Mouse (Mus musculus): ENCODE data around the gene Ttll4. TPM values are rescaled to one million over a fixed set of nuclear protein-coding genes. Genes with fewer than 3 reads are reported as not detected.

Ttll4 gene
- total RNA-seq, 2 experiments from 2014 or later: 17.3 TPM

DNA sequence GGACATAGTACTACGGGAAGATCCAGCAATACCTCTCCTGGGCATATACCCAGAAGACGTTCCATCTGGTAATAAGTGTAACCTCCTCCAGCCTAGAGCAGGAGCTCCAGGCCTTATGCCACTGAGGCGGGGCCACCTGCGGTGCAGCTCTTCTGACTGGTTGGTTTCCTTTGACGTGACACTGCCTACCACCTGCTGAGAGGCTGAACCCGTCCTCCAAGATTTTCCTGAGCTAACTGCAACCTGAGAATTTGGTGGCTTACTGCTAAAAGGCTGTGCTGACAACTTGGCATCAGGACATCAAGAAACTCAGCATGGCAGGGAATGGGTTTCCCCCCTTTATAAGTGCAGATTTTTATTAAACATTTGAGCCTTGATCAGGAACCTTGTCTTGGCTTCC, 48.0 kb downstream of the Ttll4 start:
- DNase-seq: no peak
- intact Hi-C loops (cut with DNase I): no loop called here

DNA sequence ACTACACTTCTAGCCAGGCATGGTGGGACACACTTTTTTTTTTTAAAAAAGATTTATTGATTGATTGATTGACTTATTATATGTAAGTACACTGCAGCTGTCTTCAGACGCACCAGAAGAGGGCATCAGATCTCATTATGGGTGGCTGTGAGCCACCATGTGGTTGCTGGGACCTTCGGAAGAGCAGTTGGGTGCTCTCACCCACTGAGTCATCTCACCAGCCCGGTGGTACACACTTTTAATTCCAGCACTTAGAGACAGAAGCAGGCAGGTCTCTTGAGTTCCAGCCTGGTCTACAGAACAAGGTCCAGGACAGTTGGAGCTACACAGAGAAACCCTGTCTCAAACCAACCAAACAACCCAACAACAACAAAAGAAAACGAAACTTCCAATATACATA, 50.5 kb downstream of the Ttll4 start:
- DNase-seq: no peak
- intact Hi-C loops (cut with DNase I): no loop called here

DNA sequence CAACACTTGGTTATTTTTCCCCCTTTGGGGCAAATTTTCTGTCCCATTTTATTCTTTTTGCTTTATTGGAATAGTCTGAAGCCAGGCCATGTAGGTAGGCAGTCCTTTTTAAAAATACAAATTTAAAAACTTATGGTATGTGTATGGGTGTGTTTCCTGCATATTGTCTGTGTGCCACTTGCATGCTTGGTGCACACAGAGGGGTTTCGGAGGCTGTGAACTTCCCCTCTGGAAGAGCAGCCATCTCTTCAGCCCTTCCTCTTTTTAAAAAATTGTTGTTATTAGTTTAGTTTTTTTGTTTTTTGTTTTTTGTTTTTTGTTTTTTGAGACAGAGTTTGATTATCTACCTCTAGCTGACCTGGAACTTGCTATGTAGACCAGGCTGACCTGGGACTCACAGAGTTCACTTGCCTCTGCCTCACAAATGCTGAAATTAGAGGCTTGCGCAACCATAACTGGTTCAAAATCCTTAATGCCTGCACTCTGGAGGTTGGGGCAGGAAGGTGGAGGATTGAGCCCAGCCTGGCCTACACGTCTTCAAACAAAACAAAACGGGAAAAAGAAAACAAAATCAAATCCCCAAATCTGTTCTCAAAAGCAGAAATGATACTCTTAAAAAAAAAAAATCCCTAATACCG, 51.0 kb downstream of the Ttll4 start:
- intact Hi-C loops (cut with DNase I): no loop called here
- peak in 1 of 2 experiments; percentile 18 for DNase-seq

DNA sequence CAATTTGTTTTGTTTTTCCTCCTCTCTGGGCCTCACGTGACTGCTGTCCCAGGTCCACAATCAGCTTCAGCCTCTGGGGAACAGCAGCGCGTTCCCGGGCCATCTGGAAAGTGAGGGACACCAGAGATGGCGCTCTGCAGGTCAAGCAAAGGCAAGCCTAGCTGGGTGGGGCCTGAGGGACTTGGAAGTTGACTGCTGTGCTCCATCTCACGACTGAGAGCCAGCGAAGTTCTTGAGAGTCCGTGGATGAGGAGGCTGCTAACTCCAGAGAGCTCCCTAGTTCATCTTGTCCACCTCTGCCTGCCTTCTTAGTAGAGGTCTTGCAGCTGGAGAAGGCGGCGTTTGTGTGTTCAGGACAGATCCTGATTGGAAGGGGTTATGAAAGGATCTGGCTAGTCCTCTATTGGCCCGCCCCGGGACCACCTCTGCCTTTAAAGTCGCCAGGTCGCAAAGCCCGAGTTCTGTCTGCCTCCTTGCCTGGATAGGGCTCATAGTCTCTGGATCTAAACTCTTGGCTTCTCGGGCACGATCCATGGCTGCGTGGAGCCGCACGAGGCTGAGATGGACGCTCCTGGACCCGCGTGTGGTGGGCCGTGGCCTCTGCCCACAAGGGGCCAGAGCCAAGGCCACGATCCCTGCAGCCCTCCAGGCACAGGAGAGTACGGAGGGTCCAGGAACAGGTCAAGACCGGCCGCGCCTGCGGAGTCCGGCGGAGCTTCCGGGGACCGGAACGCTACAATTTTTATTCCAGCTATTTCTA, 51.7 kb downstream of the Ttll4 start, which contains the start of gene Cyp27a1:
Gene Cyp27a1 (plus strand): TSS at position 476 of the 760 bp plus-strand sequence.
- peak; percentile 86 for DNase-seq
- intact Hi-C loops (cut with DNase I): no loop called here

DNA sequence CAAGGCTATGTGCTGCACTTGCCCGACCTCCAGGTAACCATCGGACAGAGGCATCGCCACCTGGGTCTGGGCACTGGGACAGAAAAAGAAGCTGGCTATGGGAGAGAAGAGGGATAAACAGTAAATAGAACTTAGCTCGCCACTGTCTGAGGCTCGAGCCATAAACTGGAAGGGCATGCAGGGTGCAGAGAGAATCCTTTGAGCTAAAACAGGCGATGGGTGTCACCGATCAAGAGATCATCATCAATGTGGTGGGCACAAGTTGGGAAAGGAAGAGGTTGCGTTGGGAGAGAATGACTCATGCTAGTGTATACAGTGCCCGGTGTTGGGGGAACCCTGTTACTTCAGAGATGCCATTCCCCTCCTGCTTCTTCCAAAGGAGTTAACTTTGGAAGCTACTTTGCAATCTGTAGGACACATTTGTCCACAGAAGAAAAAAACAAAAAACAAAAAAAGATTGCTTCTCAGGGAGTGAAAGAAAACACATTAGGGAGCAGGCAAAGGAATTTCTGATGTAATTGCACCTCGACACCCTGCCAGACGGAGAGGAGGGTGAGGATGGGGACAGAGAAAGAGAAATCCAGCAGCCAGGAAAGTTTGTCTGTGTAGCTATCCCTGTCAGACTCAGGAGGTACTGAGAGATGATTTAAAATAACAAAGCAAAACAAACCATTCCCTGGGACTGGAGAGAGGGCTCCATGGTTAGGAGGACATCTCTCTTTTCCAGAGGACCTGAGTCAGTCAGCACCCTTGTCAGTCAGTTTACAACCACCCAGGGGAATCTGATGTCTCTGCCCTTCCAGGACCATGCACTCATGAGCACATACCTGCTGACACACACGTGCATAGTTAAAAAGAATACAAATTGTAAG, 52.5 kb downstream of the Ttll4 start:
- intact Hi-C loops (cut with DNase I): no loop called here
- peak in 1 of 2 experiments; percentile 26 for DNase-seq

DNA sequence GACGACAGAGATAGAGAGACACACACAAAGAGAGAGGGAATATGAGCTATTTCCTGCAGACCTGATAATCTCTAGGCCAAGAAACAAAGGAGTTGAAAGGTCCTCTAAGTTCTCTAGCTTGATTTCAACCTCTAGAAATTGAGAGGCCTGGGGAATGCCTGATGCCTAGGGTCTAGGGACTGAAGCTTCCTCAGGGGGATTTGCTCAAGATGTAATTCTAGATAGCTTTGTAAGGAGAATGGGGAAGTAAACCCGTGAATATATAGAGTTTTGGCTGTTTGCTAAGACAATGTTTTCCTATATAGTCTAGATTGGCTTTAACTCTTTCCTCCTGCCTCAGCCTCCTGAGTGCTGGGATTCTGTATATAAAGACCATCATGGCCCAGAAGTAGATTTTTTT, 53.4 kb downstream of the Ttll4 start:
- intact Hi-C loops (cut with DNase I): no loop called here
- no peak for DNase-seq

DNA sequence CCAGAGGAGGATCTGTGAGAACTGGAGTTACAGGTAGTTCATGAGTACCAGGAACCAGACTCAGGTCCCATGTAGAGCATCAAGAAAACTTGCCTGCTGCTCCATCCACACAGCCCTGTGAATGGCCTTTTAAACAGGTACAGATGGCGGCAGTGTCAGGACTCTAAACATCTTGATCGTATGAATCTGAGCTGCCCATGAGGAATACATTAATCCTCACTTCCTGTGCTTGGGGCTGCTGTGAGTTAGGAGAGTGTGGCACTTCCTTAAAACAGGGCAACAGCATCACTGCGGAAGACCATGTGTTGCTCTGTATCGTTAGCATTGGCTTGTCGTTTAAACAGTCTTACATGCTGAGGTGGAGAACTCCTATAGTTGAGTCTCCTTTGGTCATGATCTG, 53.9 kb downstream of the Ttll4 start:
- intact Hi-C loops (cut with DNase I): no loop called here
- no peak for DNase-seq

DNA sequence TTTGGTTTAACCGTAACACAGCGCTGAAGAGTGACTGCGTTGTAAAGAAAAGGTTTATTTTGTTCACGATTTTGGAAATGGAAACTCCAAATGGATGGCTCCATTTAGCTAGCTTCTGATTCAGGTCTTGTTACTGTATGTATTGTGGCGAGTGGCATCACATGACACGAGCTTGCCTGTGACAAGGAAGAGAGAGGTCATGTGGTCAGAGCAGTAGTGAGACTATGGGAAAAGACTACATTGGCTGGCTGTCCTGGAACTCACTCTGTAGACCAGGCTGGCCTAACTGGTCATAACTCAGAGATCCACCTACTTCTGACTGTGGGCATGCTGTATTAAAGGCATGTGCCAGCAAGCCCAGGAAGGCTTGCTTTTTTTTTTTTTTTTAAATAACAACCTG, 54.3 kb downstream of the Ttll4 start:
- DNase-seq: no peak
- intact Hi-C loops (cut with DNase I): no loop called here

DNA sequence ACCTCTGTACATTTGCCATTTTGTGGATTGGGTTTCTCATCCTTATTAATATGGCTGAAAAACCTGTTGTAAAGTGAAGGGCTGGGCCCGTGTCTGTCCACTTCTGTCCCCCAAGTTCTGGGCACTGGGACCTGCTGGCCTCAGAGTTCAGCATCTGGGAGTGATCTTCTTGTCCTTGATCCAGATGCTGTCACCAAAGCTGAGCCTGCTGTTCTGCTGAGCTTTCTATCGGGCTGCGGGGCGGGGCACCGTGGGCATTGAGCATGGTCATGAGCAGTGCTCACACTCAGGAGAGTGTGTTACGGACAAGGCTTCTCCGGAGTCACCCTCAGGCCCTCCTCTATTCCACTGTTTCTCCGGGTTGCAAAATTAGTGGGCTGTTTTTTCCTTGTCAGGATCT, 56.6 kb downstream of the Ttll4 start:
- intact Hi-C loops (cut with DNase I): no loop called here
- DNase-seq: no peak

DNA sequence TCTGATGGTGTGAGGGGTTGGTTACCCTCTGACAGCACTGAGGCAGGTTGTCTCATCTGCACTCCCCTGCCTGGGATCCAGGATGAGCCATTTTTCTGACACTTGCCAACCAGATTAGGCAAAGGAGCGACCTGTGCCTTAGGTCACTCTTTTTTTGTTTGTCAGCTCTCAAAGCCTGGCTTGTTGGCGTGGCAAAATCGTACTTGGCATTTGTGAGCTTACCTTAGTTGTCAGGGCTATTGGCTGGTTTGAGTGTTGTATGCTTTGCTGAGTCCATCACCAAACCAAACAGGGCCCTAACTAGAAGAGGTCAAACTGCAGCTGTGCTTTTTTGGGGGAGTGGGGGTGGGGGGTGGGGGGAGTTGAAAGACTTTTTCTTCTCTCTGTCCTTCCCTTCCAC, 57.7 kb downstream of the Ttll4 start:
- DNase-seq: no peak
- intact Hi-C loops (cut with DNase I): no loop called here

DNA sequence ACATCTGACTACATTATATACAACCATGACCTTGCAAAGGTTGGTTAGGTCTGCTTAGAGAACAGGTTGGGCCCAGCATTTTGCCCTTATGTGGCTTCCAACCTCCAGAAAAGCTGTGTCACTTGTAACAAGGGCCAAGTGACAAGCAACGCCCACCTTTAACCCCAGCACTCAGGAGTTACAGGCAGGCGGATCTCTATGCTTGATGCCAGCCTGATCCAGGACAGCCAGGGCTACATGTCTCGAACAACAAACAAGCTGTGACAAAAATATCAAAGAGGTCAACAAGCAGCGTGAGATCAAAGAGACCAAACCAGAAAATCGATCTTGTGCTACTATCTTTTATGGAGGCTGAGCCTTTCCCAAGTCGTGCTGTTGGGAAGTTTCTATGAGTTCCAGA, 60.1 kb downstream of the Ttll4 start:
- no peak for DNase-seq
- intact Hi-C loops (cut with DNase I): no loop called here

DNA sequence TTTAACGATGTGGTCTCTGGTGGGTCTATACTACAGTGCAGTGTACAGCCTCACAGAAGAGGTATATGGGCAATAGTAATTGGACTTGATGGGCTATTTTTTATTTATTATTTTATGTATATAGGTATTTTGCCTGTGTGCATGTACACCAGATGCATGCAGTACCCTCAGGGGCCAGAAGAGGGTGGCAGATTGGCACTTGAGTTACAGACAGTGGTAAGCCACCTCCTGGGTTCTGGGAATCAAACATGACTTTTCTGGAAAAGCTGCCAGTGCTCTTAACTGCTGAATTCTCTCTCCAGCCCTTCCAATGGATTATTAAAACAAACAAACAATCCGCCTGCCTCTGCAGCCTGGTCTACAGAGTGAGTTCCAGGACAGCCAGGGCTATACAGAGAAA, 62.2 kb downstream of the Ttll4 start:
- intact Hi-C loops (cut with DNase I): no loop called here

DNA sequence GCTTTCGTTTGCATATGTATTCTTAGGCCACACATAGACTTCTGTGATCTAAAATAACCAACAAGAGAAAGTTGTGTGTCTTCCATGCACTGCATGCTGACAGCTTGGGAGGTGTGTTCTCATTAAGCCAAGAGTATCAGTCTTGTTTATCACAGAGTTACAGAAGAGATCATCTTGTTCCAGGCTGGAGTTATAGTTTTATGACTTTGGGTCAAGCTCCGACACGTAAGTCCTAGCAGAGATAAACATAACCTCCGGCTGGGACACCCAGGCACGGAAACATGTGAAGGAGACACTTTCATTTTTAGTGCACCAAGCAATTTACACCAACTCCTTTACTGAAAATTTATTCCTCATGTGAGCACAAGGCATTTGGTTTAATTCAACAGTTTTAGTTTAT, 64.6 kb downstream of the Ttll4 start:
- no peak for DNase-seq
- intact Hi-C loops (cut with DNase I): no loop called here

More for the DNA sequence above, 62.2 kb downstream of the Ttll4 start:
- peak in 1 of 2 experiments; percentile 36 for DNase-seq

DNA sequence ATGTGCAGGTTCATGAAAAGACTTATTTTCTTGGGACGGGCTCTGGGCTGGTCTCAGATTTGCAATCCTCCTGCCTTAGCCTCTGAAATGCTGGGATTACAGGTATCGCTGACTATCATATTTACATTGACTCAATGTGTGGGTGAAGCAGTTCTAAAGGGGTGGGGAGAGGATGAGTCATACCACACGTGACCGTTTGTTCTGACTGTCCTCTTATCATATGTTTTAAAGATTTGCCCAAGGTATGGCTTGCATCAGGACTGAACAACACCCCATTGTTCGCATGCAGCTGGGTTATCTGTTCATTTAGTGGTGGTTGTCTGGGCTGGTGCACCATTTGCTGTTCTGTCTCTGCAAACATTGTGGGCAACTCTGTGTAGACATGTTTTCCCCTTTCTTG, 65.1 kb downstream of the Ttll4 start:
- DNase-seq: no peak
- intact Hi-C loops (cut with DNase I): no loop called here

DNA sequence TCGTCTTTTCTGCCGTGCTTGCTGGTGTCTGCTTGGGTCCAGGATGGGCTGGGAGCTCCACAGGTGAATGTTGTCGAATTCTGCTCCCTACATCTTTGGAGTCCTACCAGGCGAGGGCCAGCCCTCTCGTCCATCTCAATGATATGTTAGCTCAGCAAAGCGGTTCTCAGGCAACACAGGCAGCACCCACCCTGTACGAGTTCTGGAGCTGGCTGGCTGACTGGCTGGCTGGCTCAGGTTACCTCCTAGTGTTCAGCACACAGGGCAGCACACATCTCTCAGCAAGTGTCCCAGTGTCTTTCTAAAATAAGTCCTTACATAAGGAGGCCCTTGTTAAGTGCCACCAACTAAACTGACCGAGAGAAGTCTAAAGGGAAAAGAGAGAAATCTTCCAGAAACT, 66.9 kb downstream of the Ttll4 start:
- DNase-seq: no peak
- intact Hi-C loops (cut with DNase I): no loop called here

DNA sequence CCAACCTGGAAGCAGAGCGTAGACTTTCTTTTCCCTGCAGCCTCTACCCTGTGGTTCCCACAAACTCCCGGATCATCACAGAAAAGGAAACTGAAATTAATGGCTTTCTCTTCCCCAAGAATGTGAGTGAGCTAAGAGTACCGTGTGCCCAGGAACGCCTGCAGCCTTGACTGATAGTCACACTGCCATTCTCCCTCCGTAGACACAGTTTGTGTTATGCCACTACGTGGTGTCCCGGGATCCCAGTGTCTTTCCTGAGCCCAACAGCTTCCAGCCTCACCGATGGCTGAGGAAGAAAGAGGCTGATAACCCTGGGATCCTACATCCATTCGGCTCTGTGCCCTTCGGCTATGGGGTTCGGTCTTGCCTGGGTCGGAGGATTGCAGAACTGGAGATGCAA, 75.4 kb downstream of the Ttll4 start:
- intact Hi-C loops (cut with DNase I): no loop called here
- DNase-seq: no peak

DNA sequence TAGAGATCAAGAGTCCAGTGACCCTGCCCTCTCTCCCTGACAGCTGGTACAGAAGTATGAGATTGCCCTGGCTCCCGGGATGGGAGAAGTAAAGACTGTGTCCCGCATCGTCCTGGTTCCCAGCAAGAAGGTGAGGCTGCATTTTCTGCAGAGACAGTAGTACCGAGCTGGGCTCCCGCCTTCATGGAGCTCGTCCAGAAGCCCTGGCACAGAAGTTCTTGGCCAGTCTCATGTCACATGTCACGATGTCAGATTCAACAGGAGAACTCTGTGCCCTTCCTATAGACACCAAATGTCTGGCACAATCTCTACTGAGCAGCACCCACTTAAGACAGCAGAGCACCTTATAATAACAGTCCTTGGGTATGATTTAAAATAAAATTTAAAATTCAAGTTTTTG, 76.0 kb downstream of the Ttll4 start:
- peak; percentile 24 to 26 for DNase-seq
- intact Hi-C loops (cut with DNase I): no loop called here

DNA sequence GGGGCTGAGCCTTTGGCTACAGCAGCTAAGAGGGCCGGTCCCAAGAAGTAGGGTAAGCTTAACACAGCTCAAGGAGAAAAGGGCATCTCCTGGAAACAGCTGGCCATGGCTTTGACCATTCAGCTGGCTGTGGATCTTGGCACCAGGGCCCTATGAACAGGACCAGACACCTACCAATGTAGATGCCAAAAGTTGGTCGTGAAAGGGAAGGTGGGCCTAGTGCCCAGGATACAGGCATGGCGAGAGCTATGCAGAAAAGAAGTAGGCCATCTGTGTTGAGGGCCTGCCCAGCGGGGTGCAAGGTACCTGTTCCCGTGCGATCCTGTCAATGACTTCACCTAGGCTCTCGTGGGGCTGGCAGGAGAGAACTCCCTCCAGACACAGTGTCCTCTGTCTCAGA, 79.3 kb downstream of the Ttll4 start:
- intact Hi-C loops (cut with DNase I): no loop called here
- DNase-seq: peak; percentile 50 to 58

DNA sequence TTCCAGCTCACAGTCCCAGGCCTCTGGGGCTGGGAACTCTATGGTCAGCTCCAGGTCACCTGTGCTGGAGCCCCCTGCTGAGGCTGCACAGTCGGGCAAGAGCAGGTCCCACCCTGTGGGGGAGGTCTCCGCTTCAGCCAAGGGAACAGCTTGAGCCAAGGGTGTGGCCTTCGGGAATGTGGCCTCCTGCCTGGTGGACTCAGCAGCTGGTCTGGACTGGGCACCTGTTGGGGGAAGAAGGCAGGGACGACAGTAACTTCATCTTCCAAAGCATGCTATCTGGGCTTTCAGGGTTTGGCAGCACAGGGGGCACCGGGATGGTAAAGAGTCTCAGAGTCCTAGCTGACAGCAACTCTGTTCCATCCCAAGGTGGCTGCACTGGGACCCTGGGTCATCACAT, 85.8 kb downstream of the Ttll4 start:
- intact Hi-C loops (cut with DNase I): no loop called here
- DNase-seq: no peak

DNA sequence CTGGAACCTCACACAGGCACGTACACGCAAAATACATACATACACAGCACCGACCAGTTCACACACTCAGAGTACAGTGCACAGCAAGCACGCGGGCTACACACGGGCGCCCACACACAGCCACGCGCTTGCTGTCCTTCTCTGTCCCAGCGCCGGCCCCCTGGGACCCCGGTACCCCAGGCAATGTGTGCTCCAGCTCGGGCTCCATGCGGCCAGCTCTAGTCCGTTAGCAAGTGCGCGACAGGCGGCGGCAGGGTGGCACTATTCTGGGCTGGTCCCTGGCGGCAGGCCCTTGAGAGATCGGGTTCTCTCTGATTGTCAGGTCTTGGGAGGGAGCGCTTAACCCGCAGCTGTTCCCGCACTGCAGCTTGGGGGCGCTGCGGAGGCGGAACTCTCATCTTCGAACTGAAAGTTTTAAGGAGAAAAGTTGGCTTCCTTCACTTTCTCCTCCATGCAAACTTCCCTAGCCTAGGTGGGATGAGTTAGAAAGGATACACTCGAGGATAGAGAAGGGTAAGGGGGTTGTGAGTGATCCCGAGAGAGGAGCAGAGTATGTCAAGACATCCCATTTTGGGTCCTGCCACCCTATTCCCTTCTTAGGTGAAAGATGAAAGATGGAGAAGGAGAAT, 87.2 kb downstream of the Ttll4 start, which contains the start of gene Prkag3:
Gene Prkag3 (minus strand): TSS at position 579 of the 629 bp plus-strand sequence.
- intact Hi-C loops (cut with DNase I): no loop called here
- peak; percentile 83 to 89 for DNase-seq

DNA sequence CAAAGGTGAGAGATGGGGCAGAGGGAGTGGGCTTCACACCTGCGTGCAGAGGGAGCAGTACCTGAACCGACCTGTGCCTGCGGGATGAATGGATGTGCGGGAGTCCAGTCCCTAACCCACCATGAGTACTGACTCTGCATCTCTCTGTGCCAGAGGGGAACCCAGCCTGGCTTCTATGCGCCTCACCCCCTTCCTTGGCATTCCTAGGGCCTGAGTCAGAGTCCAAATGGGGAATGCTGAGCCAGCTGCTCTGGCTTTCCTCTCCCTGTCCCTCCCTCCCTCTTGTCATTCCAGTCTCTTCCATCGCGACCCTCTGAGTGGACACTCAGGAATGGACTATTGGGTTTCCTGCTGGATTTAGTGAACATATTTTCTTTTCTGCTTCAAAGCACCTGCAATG, 87.8 kb downstream of the Ttll4 start:
- peak; percentile 85 to 86 for DNase-seq
- intact Hi-C loops (cut with DNase I): no loop called here
